Mouse (Mus musculus): ENCODE results near the gene Tex101.
"Not testable (repeated sequence)": the region's sequence is repeated elsewhere in the genome, so short reads cannot be mapped to it uniquely, and the experiment has no call there.

Gene Tex101

GRCm38 (mm10) chr7:24637046-24637445, 39.4 kb downstream of the Tex101 start:
- DNase-seq (ENCODE audit: extremely low spot score, low read depth, low spot score), result no peak

- no peak for DNase-seq (ENCODE audit: extremely low spot score, low read depth, low spot score)
Observed at GRCm38 (mm10) chr7:24636264-24636663, 40.2 kb downstream of the Tex101 start, which contains the start of gene Lypd3. Gene Lypd3 (plus strand): TSS chr7:24636550.

GRCm38 (mm10) chr7:24630116-24630880, 46.2 kb downstream of the Tex101 start:
- no peak for DNase-seq (ENCODE audit: extremely low spot score, low read depth, low spot score)

- DNase-seq (ENCODE audit: extremely low spot score, low read depth, low spot score), result no peak
Observed at GRCm38 (mm10) chr7:24629672-24630071, 46.8 kb downstream of the Tex101 start.

- DNase-seq (ENCODE audit: extremely low spot score, low read depth, low spot score), result no peak
Observed at GRCm38 (mm10) chr7:24628685-24629610, 47.5 kb downstream of the Tex101 start.

- no peak for DNase-seq (ENCODE audit: extremely low spot score, low read depth, low spot score)
Observed at GRCm38 (mm10) chr7:24622967-24623366, 53.5 kb downstream of the Tex101 start.

- DNase-seq (ENCODE audit: extremely low spot score, low read depth, low spot score), result no peak
Observed at GRCm38 (mm10) chr7:24621193-24621592, 55.3 kb downstream of the Tex101 start.

- no peak for DNase-seq (ENCODE audit: extremely low spot score, low read depth, low spot score)
Observed at GRCm38 (mm10) chr7:24619671-24620397, 56.6 kb downstream of the Tex101 start.

GRCm38 (mm10) chr7:24618374-24618773, 58.1 kb downstream of the Tex101 start:
- DNase-seq (ENCODE audit: extremely low spot score, low read depth, low spot score), result not testable (repeated sequence)
